Mouse (Mus musculus): Measurements from ENCODE around the gene Lpar1. TPM values are rescaled to one million over a fixed set of nuclear protein-coding genes. Genes with fewer than 3 reads are reported as not detected.

Gene Lpar1
- total and polyA plus RNA-seq, 3 experiments: not detected

DNA sequence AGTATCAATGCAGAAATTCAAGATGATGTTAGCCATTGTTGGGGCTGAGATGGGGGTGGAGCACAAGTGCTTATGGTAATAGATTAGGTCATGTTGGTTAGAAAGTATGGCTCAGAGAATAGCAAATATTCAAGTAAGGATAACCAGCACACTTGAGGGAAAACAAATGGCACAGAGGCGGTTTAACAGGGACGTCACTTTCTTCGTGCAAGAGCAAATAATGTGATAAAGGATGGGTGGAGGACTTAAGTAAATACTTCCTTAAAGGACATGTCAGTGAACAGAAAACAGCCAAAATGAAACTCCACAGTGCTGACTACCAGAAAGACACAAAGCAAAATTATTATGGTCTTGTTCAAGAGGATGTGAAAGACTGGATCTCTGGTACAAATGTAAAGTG is 42.1 kb downstream of the Lpar1 start:
- Histone ChIP-seq H3K4me1 (ENCODE audit: control insufficient read depth in 1 of 2, insufficient read depth in 2 of 2, low read length in 2 of 2) (no peaks in the 10 kb centered on the region), H3K36me3 (ENCODE audit: control insufficient read depth in 1 of 2, insufficient read depth in 2 of 2, low read length in 2 of 2) (no peaks in the 10 kb centered on the region), H3K4me3 (ENCODE audit: control insufficient read depth in 1 of 2, insufficient read depth in 1 of 2, low read depth in 2 of 2, low read length in 2 of 2) (no peak overlapping the region), H3K27ac (ENCODE audit: control insufficient read depth, low read depth, low read length) (no peak overlapping the region), H3K79me2 (ENCODE audit: control insufficient read depth, insufficient read depth, low read length, poor library complexity) (no peaks in the 10 kb centered on the region), H3K9me3 (replicated peaks; ENCODE audit: insufficient read depth, low read length) (no peaks in the 10 kb centered on the region), H3K27me3 (ENCODE audit: control insufficient read depth in 1 of 2, insufficient read depth in 2 of 2, low read length in 2 of 2) (no peaks in the 10 kb centered on the region), H3K9ac (ENCODE audit: control insufficient read depth, low read depth, low read length, poor library complexity, severe bottlenecking) (no peak overlapping the region)
- TF ChIP-seq ELF1 (IDR thresholded peaks at IDR 0.05; ENCODE audit: low read depth, low read length): no peak
- no peak for TF ChIP-seq TCF12 (IDR thresholded peaks at IDR 0.05; ENCODE audit: low read depth, low read length)
- no peak for TF ChIP-seq ETS1 (IDR thresholded peaks at IDR 0.05; ENCODE audit: low read depth, low read length)
- no peak for TF ChIP-seq POLR2A (IDR thresholded peaks at IDR 0.05; ENCODE audit: control insufficient read depth in 1 of 2, insufficient read depth in 1 of 2, low read depth in 1 of 2, low read length in 2 of 2, poor library complexity in 1 of 2)
- no peak for TF ChIP-seq SMC3 (IDR thresholded peaks at IDR 0.05; ENCODE audit: low read depth, low read length)
- no peak for TF ChIP-seq MXI1 (IDR thresholded peaks at IDR 0.05; ENCODE audit: low read depth, low read length)
- no peak for TF ChIP-seq E2F4 (IDR thresholded peaks at IDR 0.05; ENCODE audit: borderline replicate concordance, low read depth, low read length)
- DNase-seq (ENCODE audit: low read depth, low spot score): no peak

DNA sequence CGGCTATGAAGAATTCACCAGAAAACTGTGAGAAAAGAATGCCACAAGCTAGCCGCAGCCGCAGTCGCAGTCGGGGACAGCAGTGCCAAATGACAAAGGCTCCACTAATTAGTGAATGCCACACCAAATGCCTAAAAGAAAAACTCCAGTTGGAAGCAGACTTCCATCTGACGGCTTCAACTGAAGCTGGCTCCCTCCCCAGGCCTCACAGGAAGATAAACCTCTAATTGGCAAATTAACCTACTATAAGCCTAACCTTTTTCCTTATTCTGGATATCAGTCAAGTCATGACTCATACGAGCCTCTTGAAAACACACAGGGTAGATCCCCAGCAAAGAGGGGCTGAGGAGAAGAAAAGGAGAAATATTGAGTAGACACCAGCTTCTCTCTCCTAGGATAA is 44.9 kb downstream of the Lpar1 start:
- Histone ChIP-seq H3K4me1 (ENCODE audit: control insufficient read depth in 1 of 2, insufficient read depth in 2 of 2, low read length in 2 of 2) (no peaks in the 10 kb centered on the region), H3K9ac (ENCODE audit: control insufficient read depth, low read depth, low read length, poor library complexity, severe bottlenecking) (no peak overlapping the region), H3K27me3 (ENCODE audit: control insufficient read depth in 1 of 2, insufficient read depth in 2 of 2, low read length in 2 of 2) (no peaks in the 10 kb centered on the region), H3K27ac (ENCODE audit: control insufficient read depth, low read depth, low read length) (no peak overlapping the region), H3K79me2 (ENCODE audit: control insufficient read depth, insufficient read depth, low read length, poor library complexity) (no peaks in the 10 kb centered on the region), H3K36me3 (ENCODE audit: control insufficient read depth in 1 of 2, insufficient read depth in 2 of 2, low read length in 2 of 2) (no peaks in the 10 kb centered on the region), H3K4me3 (ENCODE audit: control insufficient read depth in 1 of 2, insufficient read depth in 1 of 2, low read depth in 2 of 2, low read length in 2 of 2) (no peak overlapping the region), H3K9me3 (replicated peaks; ENCODE audit: insufficient read depth, low read length) (no peaks in the 10 kb centered on the region)
- TF ChIP-seq JUND (IDR thresholded peaks at IDR 0.05; ENCODE audit: low read depth, low read length) (no peak), MEF2A (IDR thresholded peaks at IDR 0.05; ENCODE audit: extremely low read depth, insufficient replicate concordance, low read depth, low read length, poor library complexity, severe bottlenecking) (no peak), MAX (IDR thresholded peaks at IDR 0.05; ENCODE audit: low read length) (no peak), RAD21 (IDR thresholded peaks at IDR 0.05; ENCODE audit: low read depth, low read length) (no peak), TCF12 (IDR thresholded peaks at IDR 0.05; ENCODE audit: low read depth, low read length) (no peak)
- no peak for DNase-seq (ENCODE audit: low read depth, low spot score)

DNA sequence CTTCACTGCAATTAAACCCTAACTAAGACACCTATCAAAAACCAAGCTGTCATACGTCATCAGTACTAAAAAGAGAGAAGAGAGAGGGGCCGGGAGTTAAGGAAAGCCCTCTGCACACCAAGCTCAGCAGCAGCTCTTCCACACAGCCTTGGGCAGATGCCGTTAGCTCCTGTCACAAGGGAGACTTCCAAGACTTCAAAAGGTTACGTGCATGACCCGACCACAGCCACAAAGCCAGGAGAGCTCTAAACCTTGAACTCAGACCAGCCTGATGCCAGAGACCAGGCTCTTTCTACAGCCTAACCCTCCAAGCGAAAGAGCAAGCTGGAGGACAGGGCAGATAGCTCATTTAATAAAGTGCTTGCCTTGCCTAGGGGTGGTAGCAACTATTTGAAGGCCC is 46.2 kb downstream of the Lpar1 start:
- no peaks in the 10 kb centered on the region for H3K79me2 ChIP-seq (ENCODE audit: control insufficient read depth, insufficient read depth, low read length, poor library complexity)
- no peak overlapping the region for H3K4me3 ChIP-seq (ENCODE audit: control insufficient read depth in 1 of 2, insufficient read depth in 1 of 2, low read depth in 2 of 2, low read length in 2 of 2)
- TF ChIP-seq CHD1 (IDR thresholded peaks at IDR 0.05; ENCODE audit: low read depth, low read length) (no peak), ZC3H11A (IDR thresholded peaks at IDR 0.05; ENCODE audit: low read depth, low read length) (no peak), POLR2AphosphoS2 (IDR thresholded peaks at IDR 0.05; ENCODE audit: low read length) (no peak), NRF1 (IDR thresholded peaks at IDR 0.05; ENCODE audit: insufficient read depth, low read depth, low read length, poor library complexity, severe bottlenecking) (no peak), NELFE (IDR thresholded peaks at IDR 0.05; ENCODE audit: low read depth, low read length) (no peak), SMC3 (IDR thresholded peaks at IDR 0.05; ENCODE audit: low read depth, low read length) (no peak)
- H3K4me1 ChIP-seq (ENCODE audit: control insufficient read depth in 1 of 2, insufficient read depth in 2 of 2, low read length in 2 of 2): no peaks in the 10 kb centered on the region
- DNase-seq (ENCODE audit: low read depth, low spot score): no peak
- no peaks in the 10 kb centered on the region for H3K36me3 ChIP-seq (ENCODE audit: control insufficient read depth in 1 of 2, insufficient read depth in 2 of 2, low read length in 2 of 2)
- no peaks in the 10 kb centered on the region for H3K9me3 ChIP-seq (replicated peaks; ENCODE audit: insufficient read depth, low read length)
- no peak overlapping the region for H3K9ac ChIP-seq (ENCODE audit: control insufficient read depth, low read depth, low read length, poor library complexity, severe bottlenecking)
- H3K27me3 ChIP-seq (ENCODE audit: control insufficient read depth in 1 of 2, insufficient read depth in 2 of 2, low read length in 2 of 2): no peaks in the 10 kb centered on the region
- no peak overlapping the region for H3K27ac ChIP-seq (ENCODE audit: control insufficient read depth, low read depth, low read length)
